Mouse (Mus musculus): ENCODE data around the gene Nampt. TPM values are rescaled to one million over a fixed set of nuclear protein-coding genes. Genes with fewer than 3 reads are reported as not detected.

Nampt gene
- 24.9 and 34.1 TPM in 2 replicates for polyA plus RNA-seq (2012)

GRCm38 (mm10) chr12:32819416-32819815 lies at the start of gene Nampt:
TSS of gene Nampt (plus strand) at chr12:32819545.

Other genes starting within 250 kb of the Nampt start
- gene Sypl, start 134.3 kb downstream of the Nampt start, polyA plus RNA-seq (2012), result 12.9 and 13.7 TPM in 2 replicates

All from megakaryocyte-erythroid progenitor cell, adult 5 weeks (primary cell).